Mouse (Mus musculus): ENCODE measurements at regions not wholly inside any gene's neighbourhood (a gene's known extent, or its start where the extent isn't known, plus 50 kb on each side); places are given as distances from the start of the nearest gene placed in this dataset.
"Not testable (repeated sequence)": the region's sequence is repeated elsewhere in the genome, so short reads cannot be mapped to it uniquely, and the experiment has no call there.

- ATAC-seq, result peak; percentile 92
Observed at GRCm38 (mm10) chr12:114909799-114910198, 1137.7 kb upstream of the Zfp386 start.

- ATAC-seq, result peak; percentile 30
Observed at GRCm38 (mm10) chr12:114914406-114914805, 1133.1 kb upstream of the Zfp386 start.

GRCm38 (mm10) chr12:114927691-114928090 is 1119.8 kb upstream of the Zfp386 start:
- ATAC-seq, result no peak

- ATAC-seq, result peak; percentile 87
Observed at GRCm38 (mm10) chr12:114932158-114932557, 1115.4 kb upstream of the Zfp386 start.

- ATAC-seq, result no peak
Observed at GRCm38 (mm10) chr12:114932669-114933068, 1114.9 kb upstream of the Zfp386 start.

GRCm38 (mm10) chr12:114936865-114937264 is 1110.7 kb upstream of the Zfp386 start:
- ATAC-seq, result peak; percentile 72

GRCm38 (mm10) chr12:114939576-114939975 is 1107.9 kb upstream of the Zfp386 start:
- ATAC-seq, result peak; percentile 32

- no peak for ATAC-seq
Observed at GRCm38 (mm10) chr12:114962105-114962504, 1085.4 kb upstream of the Zfp386 start.

GRCm38 (mm10) chr12:114964251-114964650 is 1083.3 kb upstream of the Zfp386 start:
- ATAC-seq, result not testable (repeated sequence)

- ATAC-seq, result peak; percentile 97
Observed at GRCm38 (mm10) chr12:114981476-114982136, 1065.9 kb upstream of the Zfp386 start.

GRCm38 (mm10) chr12:114990916-114991315 is 1056.6 kb upstream of the Zfp386 start:
- peak; percentile 99 for ATAC-seq

- ATAC-seq, result peak; percentile 75
Observed at GRCm38 (mm10) chr12:114996817-114997216, 1050.7 kb upstream of the Zfp386 start.

- no peak for ATAC-seq
Observed at GRCm38 (mm10) chr12:115003118-115003517, 1044.4 kb upstream of the Zfp386 start.

GRCm38 (mm10) chr12:115008434-115008833 is 1039.1 kb upstream of the Zfp386 start:
- peak; percentile 51 for ATAC-seq

- ATAC-seq, result peak; percentile 54
Observed at GRCm38 (mm10) chr12:115012751-115013150, 1034.8 kb upstream of the Zfp386 start.

- no peak for ATAC-seq
Observed at GRCm38 (mm10) chr12:115023742-115024141, 1023.8 kb upstream of the Zfp386 start.

- ATAC-seq, result no peak
Observed at GRCm38 (mm10) chr12:115034438-115035129, 1012.9 kb upstream of the Zfp386 start.

- peak; percentile 74 for ATAC-seq
Observed at GRCm38 (mm10) chr12:115055080-115055479, 992.4 kb upstream of the Zfp386 start.

GRCm38 (mm10) chr12:115059954-115060353 is 987.6 kb upstream of the Zfp386 start:
- ATAC-seq, result not testable (repeated sequence)

GRCm38 (mm10) chr12:115067251-115067650 is 980.3 kb upstream of the Zfp386 start:
- ATAC-seq, result peak; percentile 66

GRCm38 (mm10) chr12:115091460-115091859 is 956.1 kb upstream of the Zfp386 start:
- ATAC-seq, result peak; percentile 71

GRCm38 (mm10) chr12:115109742-115110141 is 937.8 kb upstream of the Zfp386 start:
- ATAC-seq, result no peak

GRCm38 (mm10) chr12:115119134-115119826 is 928.2 kb upstream of the Zfp386 start:
- peak; percentile 50 for ATAC-seq

GRCm38 (mm10) chr12:115121259-115121658 is 926.3 kb upstream of the Zfp386 start:
- ATAC-seq, result no peak
